Mouse (Mus musculus) layer of hippocampus, postnatal 36 days (tissue): ENCODE results near the gene Ccdc146. TPM values are rescaled to one million over a fixed set of nuclear protein-coding genes. Genes with fewer than 3 reads are reported as not detected.

Source experiments
- DNase-seq, 2 experiments: peaks; one replicate each; pipeline ENCODE4 v3.0.0; 2022
- total RNA-seq, 2 experiments: library from RNA; stranded (reverse); gene quantifications; 2 replicates each; pipeline ENCODE4 v1.2.3; 2021

Ccdc146 gene
- total RNA-seq, 2 experiments from 2014 or later = 0.15 to 0.51 TPM

GRCm38 (mm10) chr5:21263202-21264055 lies 161.0 kb downstream of the Ccdc146 start:
- DNase-seq = peak; percentile 37 to 43

- DNase-seq = no peak
Observed at GRCm38 (mm10) chr5:21261202-21261844, 163.2 kb downstream of the Ccdc146 start.

GRCm38 (mm10) chr5:21260746-21261145 lies 163.7 kb downstream of the Ccdc146 start:
- no peak for DNase-seq

GRCm38 (mm10) chr5:21257806-21258205 lies 166.7 kb downstream of the Ccdc146 start:
- DNase-seq = no peak

- no peak for DNase-seq
Observed at GRCm38 (mm10) chr5:21257126-21257525, 167.4 kb downstream of the Ccdc146 start.

GRCm38 (mm10) chr5:21255551-21256132 lies 168.8 kb downstream of the Ccdc146 start:
- no peak for DNase-seq

- DNase-seq = no peak
Observed at GRCm38 (mm10) chr5:21254731-21255525, 169.5 kb downstream of the Ccdc146 start.

- DNase-seq = no peak
Observed at GRCm38 (mm10) chr5:21248834-21249233, 175.6 kb downstream of the Ccdc146 start.

- DNase-seq = peak; percentile 19 to 29
Observed at GRCm38 (mm10) chr5:21247916-21248315, 176.6 kb downstream of the Ccdc146 start.

- no peak for DNase-seq
Observed at GRCm38 (mm10) chr5:21246794-21247193, 177.7 kb downstream of the Ccdc146 start.

GRCm38 (mm10) chr5:21245241-21245640 lies 179.2 kb downstream of the Ccdc146 start:
- no peak for DNase-seq

- no peak for DNase-seq
Observed at GRCm38 (mm10) chr5:21244575-21244974, 179.9 kb downstream of the Ccdc146 start.

Other genes with a start within 250 kb of the Ccdc146 start
- gene Gsap, start 238.4 kb downstream of the Ccdc146 start, total RNA-seq = 1 to 10 TPM; 7.6 to 8.6 TPM
- 1 to 10 TPM; 1.7 to 1.9 TPM for gene Fgl2, start 52.0 kb downstream of the Ccdc146 start, total RNA-seq
- gene Fam185a, start 281 bp upstream of the Ccdc146 start, total RNA-seq = 10 to 100 TPM; 12.3 to 13.2 TPM
- under 1 TPM; 0.15 to 0.25 TPM for gene Lrrc17, start 118.9 kb upstream of the Ccdc146 start, total RNA-seq
- under 1 TPM in 1 of 2 experiments, not detected in 1; 0.28 TPM for gene Fbxl13, start 221.0 kb upstream of the Ccdc146 start, total RNA-seq
- gene Armc10, start 221.1 kb upstream of the Ccdc146 start, total RNA-seq = 10 to 100 TPM; 20.8 to 24.0 TPM